ENCODE assay signal across 11 mouse cellular contexts in genomic region chr4:49585524-49586101, GRCm38 (mm10). TPM values are rescaled to one million over a fixed set of nuclear protein-coding genes. Genes with fewer than 3 reads are reported as not detected.
DNase-seq lines count a peak whose midpoint lies in the region; ATAC-seq and TF ChIP-seq lines count a peak whose summit lies in the region.
"Had no signal": no experiment of that assay in that cellular context is flagged by ENCODE, and none has a peak within 500 bp of the region (broad histone marks: within the 10 kb centered on the region; RNA-seq: fewer than 3 reads in every experiment).

No protein-coding gene starts in this region.

- H3K4me3 ChIP-seq in hindbrain, embryonic 13.5 days = no peak overlapping the region
- no peak overlapping the region for H3K4me3 ChIP-seq in hindbrain, embryonic 10.5 days
- H3K4me3 ChIP-seq in midbrain, postnatal 0 days (ENCODE audit: low read depth, low read length) = no peak overlapping the region
- H3K4me3 ChIP-seq in midbrain, embryonic 11.5 days (ENCODE audit: low read depth, low read length) = no peak overlapping the region
- H3K4me3 ChIP-seq in kidney, adult 2 months (ENCODE audit: insufficient read depth, low read depth, low read length) = no peak overlapping the region
- H3K4me3 ChIP-seq: embryonic facial prominence, embryonic 12.5 days; limb, embryonic 12.5 days had no signal

- H3K4me2 ChIP-seq in hindbrain, embryonic 13.5 days = no peak overlapping the region
- no peak overlapping the region for H3K4me2 ChIP-seq in midbrain, postnatal 0 days (ENCODE audit: low read depth, low read length, poor library complexity, severe bottlenecking)
- H3K4me2 ChIP-seq in midbrain, embryonic 11.5 days = no peak overlapping the region
- H3K4me2 ChIP-seq: embryonic facial prominence, embryonic 12.5 days; limb, embryonic 12.5 days had no signal

- no peak overlapping the region for H3K9ac ChIP-seq in hindbrain, embryonic 13.5 days
- no peak overlapping the region for H3K9ac ChIP-seq in midbrain, postnatal 0 days (replicated peaks; ENCODE audit: low read length, poor library complexity, severe bottlenecking)
- no peak overlapping the region for H3K9ac ChIP-seq in midbrain, embryonic 11.5 days (ENCODE audit: low read length)
- H3K9ac ChIP-seq: embryonic facial prominence, embryonic 12.5 days; limb, embryonic 12.5 days had no signal

- no peak for TF ChIP-seq POLR2A in kidney, adult 2 months (IDR thresholded peaks at IDR 0.05; ENCODE audit: low read depth, low read length)

- no peaks in the 10 kb centered on the region for H3K27me3 ChIP-seq in hindbrain, embryonic 13.5 days
- no peaks in the 10 kb centered on the region for H3K27me3 ChIP-seq in hindbrain, embryonic 10.5 days (ENCODE audit: insufficient read depth, poor library complexity, severe bottlenecking)
- H3K27me3 ChIP-seq in midbrain, postnatal 0 days (ENCODE audit: insufficient read depth, low read length) = no peaks in the 10 kb centered on the region
- H3K27me3 ChIP-seq in midbrain, embryonic 11.5 days (ENCODE audit: control insufficient read depth, insufficient read depth, low read length) = no peaks in the 10 kb centered on the region
- no peaks in the 10 kb centered on the region for H3K27me3 ChIP-seq in kidney, adult 2 months (replicated peaks; ENCODE audit: control insufficient read depth, insufficient read depth, low read length)
- H3K27me3 ChIP-seq: embryonic facial prominence, embryonic 12.5 days; limb, embryonic 12.5 days had no signal

- H3K9me3 ChIP-seq in hindbrain, embryonic 13.5 days = no peaks in the 10 kb centered on the region
- no peaks in the 10 kb centered on the region for H3K9me3 ChIP-seq in hindbrain, embryonic 10.5 days
- no peaks in the 10 kb centered on the region for H3K9me3 ChIP-seq in midbrain, postnatal 0 days (ENCODE audit: low read length)
- no peaks in the 10 kb centered on the region for H3K9me3 ChIP-seq in midbrain, embryonic 11.5 days (ENCODE audit: control insufficient read depth, low read length)
- H3K9me3 ChIP-seq: embryonic facial prominence, embryonic 12.5 days; limb, embryonic 12.5 days had no signal

- no peak for TF ChIP-seq CTCF in midbrain, postnatal 0 days (IDR thresholded peaks at IDR 0.05)
- no peak for TF ChIP-seq CTCF in kidney, adult 2 months (conservative IDR thresholded peaks at IDR 0.05; ENCODE audit: insufficient read depth, insufficient read length, low read depth, low read length)

- WGBS in hindbrain, embryonic 13.5 days = 91% methylated on average over 7 of the region's 7 CpGs
- WGBS in hindbrain, embryonic 10.5 days = 90% methylated on average over 7 of the region's 7 CpGs
- 85% methylated on average over 7 of the region's 7 CpGs for WGBS in midbrain, postnatal 0 days
- WGBS in midbrain, embryonic 11.5 days = 90% methylated on average over 7 of the region's 7 CpGs
- 68% methylated on average over 7 of the region's 7 CpGs for WGBS in kidney, adult 2 months

- peak; percentile 32; the same call in 1 of the 2 replicates for ATAC-seq in hindbrain, embryonic 13.5 days (ENCODE audit: low FRiP score)
- ATAC-seq in midbrain, postnatal 0 days (ENCODE audit: low FRiP score) = 0 out of 2 replicates have a peak, but pooled peaks have one; percentile 36
- ATAC-seq in midbrain, embryonic 11.5 days (ENCODE audit: low FRiP score) = no peak

- DNase-seq in hindbrain, embryonic 10.5 days (ENCODE audit: low spot score) = no peak
- peak; percentile 36 for DNase-seq in midbrain, postnatal 0 days (ENCODE audit: low spot score)
- DNase-seq in midbrain, embryonic 11.5 days (ENCODE audit: low spot score, missing footprints) = no peak
- peak; percentile 41 for DNase-seq in heart, postnatal 4 days
- no peak for DNase-seq in cerebellum, adult 18-20 months
- DNase-seq in kidney, adult 2 months = no peak
- DNase-seq: right cerebral cortex, postnatal 4 days; thymus, adult 18-20 months had no signal

- H3K4me1 ChIP-seq in hindbrain, embryonic 13.5 days (replicated peaks) = peaks cover 9% of the 10 kb centered on the region; the same call in 1 of the 2 replicates
- H3K4me1 ChIP-seq in hindbrain, embryonic 10.5 days (replicated peaks) = no peaks in the 10 kb centered on the region
- no peaks in the 10 kb centered on the region for H3K4me1 ChIP-seq in midbrain, postnatal 0 days (ENCODE audit: insufficient read depth, low read length)
- no peaks in the 10 kb centered on the region for H3K4me1 ChIP-seq in midbrain, embryonic 11.5 days (ENCODE audit: control insufficient read depth, insufficient read depth, low read length)
- H3K4me1 ChIP-seq in kidney, adult 2 months (ENCODE audit: control insufficient read depth, insufficient read depth, low read length) = 0 out of 2 replicates have a peak, but pooled peaks cover 6% of the 10 kb centered on the region

- H3K36me3 ChIP-seq in hindbrain, embryonic 13.5 days = peaks cover 28% of the 10 kb centered on the region
- H3K36me3 ChIP-seq in hindbrain, embryonic 10.5 days = peaks cover 16% of the 10 kb centered on the region
- peaks cover 33% of the 10 kb centered on the region for H3K36me3 ChIP-seq in midbrain, postnatal 0 days (ENCODE audit: insufficient read depth, low read length)
- H3K36me3 ChIP-seq in midbrain, embryonic 11.5 days (ENCODE audit: control insufficient read depth, insufficient read depth, low read length) = no peaks in the 10 kb centered on the region
- H3K36me3 ChIP-seq in kidney, adult 2 months (ENCODE audit: control insufficient read depth, insufficient read depth, low read length) = no peaks in the 10 kb centered on the region

- H3K27ac ChIP-seq in hindbrain, embryonic 13.5 days = no peak overlapping the region
- H3K27ac ChIP-seq in hindbrain, embryonic 10.5 days = no peak overlapping the region
- H3K27ac ChIP-seq in midbrain, postnatal 0 days (ENCODE audit: low read depth, low read length) = no peak overlapping the region
- no peak overlapping the region for H3K27ac ChIP-seq in midbrain, embryonic 11.5 days (ENCODE audit: low read depth, low read length)
- H3K27ac ChIP-seq in kidney, adult 2 months (ENCODE audit: insufficient read depth, low read depth, low read length) = no peak overlapping the region
- H3K27ac ChIP-seq: embryonic facial prominence, embryonic 12.5 days; limb, embryonic 12.5 days had no signal

RNA-seq across cellular contexts. Expression of gene Tmem246, which starts 12.1 kb away (rescaled TPM):
- polyA plus RNA-seq in hindbrain, embryonic 13.5 days (2015; fragmentation: Nextera tagmentation; extraction: Ambion mirVana) = 62.7 and 67.1 TPM in 2 replicates
- polyA plus RNA-seq in hindbrain, embryonic 10.5 days (2016; fragmentation: Nextera tagmentation; extraction: Ambion mirVana) = 14.2 and 21.4 TPM in 2 replicates
- 182 and 193 TPM in 2 replicates for total RNA-seq in midbrain, postnatal 0 days (2014; rRNA removed)
- 164 and 180 TPM in 2 replicates for polyA plus RNA-seq in midbrain, postnatal 0 days (2015; fragmentation: Nextera tagmentation; extraction: Ambion mirVana)
- polyA plus RNA-seq in midbrain, embryonic 11.5 days (2014; fragmentation: Nextera tagmentation; extraction: Ambion mirVana) = 20.5 and 21.4 TPM in 2 replicates
- total RNA-seq in heart, postnatal 4 days (2021) = 10 to 100 TPM; 44.3 to 48.3 TPM
- 35.8 and 45.9 TPM in 2 replicates for polyA plus RNA-seq in kidney, adult 2 months (2012; rRNA removed)

RNA-seq across cellular contexts. Expression of gene Aldob, which starts 36.3 kb away (rescaled TPM):
- 0.19 TPM in 1 of 2 replicates, not detected in the other for polyA plus RNA-seq in hindbrain, embryonic 13.5 days (2015; fragmentation: Nextera tagmentation; extraction: Ambion mirVana)
- not detected in 2 replicates for polyA plus RNA-seq in hindbrain, embryonic 10.5 days (2016; fragmentation: Nextera tagmentation; extraction: Ambion mirVana)
- 0.88 and 0.94 TPM in 2 replicates for total RNA-seq in midbrain, postnatal 0 days (2014; rRNA removed)
- polyA plus RNA-seq in midbrain, postnatal 0 days (2015; fragmentation: Nextera tagmentation; extraction: Ambion mirVana) = 0.56 and 0.73 TPM in 2 replicates
- not detected in 2 replicates for polyA plus RNA-seq in midbrain, embryonic 11.5 days (2014; fragmentation: Nextera tagmentation; extraction: Ambion mirVana)
- under 1 TPM; 0.17 to 0.20 TPM for total RNA-seq in heart, postnatal 4 days (2021)
- polyA plus RNA-seq in kidney, adult 2 months (2012; rRNA removed) = 4,876 and 5,164 TPM in 2 replicates
- polyA plus RNA-seq: embryonic facial prominence, embryonic 12.5 days had no signal

RNA-seq across cellular contexts. Expression of gene Rnf20, which starts 46.2 kb away (rescaled TPM):
- polyA plus RNA-seq in hindbrain, embryonic 13.5 days (2015; fragmentation: Nextera tagmentation; extraction: Ambion mirVana) = 57.8 and 58.4 TPM in 2 replicates
- 41.1 and 50.7 TPM in 2 replicates for polyA plus RNA-seq in hindbrain, embryonic 10.5 days (2016; fragmentation: Nextera tagmentation; extraction: Ambion mirVana)
- total RNA-seq in midbrain, postnatal 0 days (2014; rRNA removed) = 48.3 and 76.7 TPM in 2 replicates
- polyA plus RNA-seq in midbrain, postnatal 0 days (2015; fragmentation: Nextera tagmentation; extraction: Ambion mirVana) = 41.0 and 46.2 TPM in 2 replicates
- polyA plus RNA-seq in midbrain, embryonic 11.5 days (2014; fragmentation: Nextera tagmentation; extraction: Ambion mirVana) = 78.7 and 83.1 TPM in 2 replicates
- 10 to 100 TPM; 37.2 to 40.5 TPM for total RNA-seq in heart, postnatal 4 days (2021)
- 14.1 and 15.3 TPM in 2 replicates for polyA plus RNA-seq in kidney, adult 2 months (2012; rRNA removed)

Comparison
In these comparisons a context has a peak if more than half of its experiments do, and no peak if none do; other contexts are left out.
1. DNase-seq: peak in midbrain, postnatal 0 days (single experiment) and heart, postnatal 4 days (single experiment); none in hindbrain, embryonic 10.5 days (single experiment), midbrain, embryonic 11.5 days (single experiment), cerebellum, adult 18-20 months (0 of 2) and kidney, adult 2 months (single experiment).
2. RNA of gene Aldob, which starts 36.3 kb away (polyA plus RNA-seq): 4,876 to 5,164 TPM in kidney, adult 2 months; 0.56 to 0.73 TPM in midbrain, postnatal 0 days, not detected in midbrain, embryonic 11.5 days, 0.19 TPM in hindbrain, embryonic 13.5 days and not detected in hindbrain, embryonic 10.5 days; every median in the first group is over 1,000 times any median in the second.